Mouse (Mus musculus) limb, embryonic 11.5 days (tissue): ENCODE results near the gene Ston2. TPM values are rescaled to one million over a fixed set of nuclear protein-coding genes. Genes with fewer than 3 reads are reported as not detected.

ENCODE experiments used
- ATAC-seq: fragments of 200-750 bp; cut with Nextera tagmentation; 2 replicates; pipeline ENCODE4 v1.8.0; 2017; ENCODE audit warnings: low read depth; ENCODE audit not compliant: insufficient number of reproducible peaks, low FRiP score, low TSS enrichment
- DNase-seq: peaks from one replicate; pipeline ENCODE4 v3.0.0-alpha.2; 2015; ENCODE audit warnings: low spot score
- H3K27ac ChIP-seq: fragments of 300-500 bp; sonication (generic); replicated peaks from 2 replicates; pipeline ENCODE4 v1.5.1; 2014; ENCODE audit warnings: low read depth, mild to moderate bottlenecking, low read length
- H3K27me3 ChIP-seq: fragments of 300-500 bp; sonication (generic); 2 replicates; pipeline ENCODE4 v1.6.1; 2014; ENCODE audit warnings: mild to moderate bottlenecking, low read length, mixed read lengths; ENCODE audit not compliant: control insufficient read depth, insufficient read depth
- H3K36me3 ChIP-seq: fragments of 300-500 bp; sonication (generic); 2 replicates; pipeline ENCODE4 v1.6.1; 2014; ENCODE audit warnings: mild to moderate bottlenecking, low read length, moderate library complexity, mixed read lengths; ENCODE audit not compliant: control insufficient read depth, insufficient read depth
- H3K4me1 ChIP-seq: fragments of 300-500 bp; sonication (generic); 2 replicates; pipeline ENCODE4 v1.6.1; 2014; ENCODE audit warnings: low read length, mixed read lengths; ENCODE audit not compliant: control insufficient read depth, insufficient read depth
- H3K4me2 ChIP-seq: fragments of 300-500 bp; sonication (generic); 2 replicates; pipeline ENCODE4 v1.6.1; 2014; ENCODE audit warnings: low read depth, mild to moderate bottlenecking, moderate library complexity; ENCODE audit not compliant: severe bottlenecking
- H3K4me3 ChIP-seq: fragments of 300-500 bp; sonication (generic); 2 replicates; pipeline ENCODE4 v1.5.1; 2014; ENCODE audit warnings: low read depth, low read length
- H3K9ac ChIP-seq: fragments of 300-500 bp; sonication (generic); 2 replicates; pipeline ENCODE4 v1.6.1; 2014; ENCODE audit warnings: mild to moderate bottlenecking, low read length
- H3K9me3 ChIP-seq: fragments of 300-500 bp; sonication (generic); 2 replicates; pipeline ENCODE4 v1.6.1; 2016; ENCODE audit warnings: low read length; ENCODE audit not compliant: control insufficient read depth
- WGBS: fragments of 180-500 bp; shearing (Covaris S2); extraction: QIAGEN DNeasy Blood & Tissue Kit; methylation state at CpG from one replicate; pipeline ENCODE4 v1.1.7; 2014; 5-methylcytosine and 5-hydroxymethylcytosine counted together
- polyA plus RNA-seq: library from polyadenylated mRNA; unstranded; fragments of >200 nt; fragmentation: Nextera tagmentation; extraction: Ambion mirVana; gene quantifications from 2 replicates; pipeline ENCODE4 v1.2.1, GENCODE M21; 2014

The Ston2 gene
- 6.3 and 6.6 TPM in 2 replicates for polyA plus RNA-seq

DNA sequence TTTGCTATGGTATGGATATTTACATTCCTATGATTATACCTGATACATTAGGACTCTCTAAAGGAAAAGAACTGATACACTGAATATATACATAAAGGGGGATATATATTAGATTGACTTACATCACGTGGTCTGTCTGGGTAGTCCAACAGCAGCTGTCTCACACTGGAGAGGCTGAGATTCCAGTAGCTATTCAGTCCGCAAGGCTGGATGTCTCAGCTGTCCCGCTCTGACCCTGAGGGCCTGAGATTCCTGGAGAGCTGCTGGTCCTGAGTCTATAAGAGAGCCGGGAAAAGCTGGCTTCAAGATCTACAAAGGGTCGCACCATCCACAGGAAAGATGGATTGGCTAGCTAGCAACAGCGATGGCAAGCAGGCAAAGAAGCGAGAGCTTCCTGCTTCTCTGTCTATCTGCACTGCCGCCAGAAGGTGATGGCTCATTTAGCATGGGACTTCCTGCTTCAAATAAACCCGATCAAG is at the start of gene Ston2:
Ston2 (minus strand) TSS at position 429 of the 479 bp plus-strand sequence.
- H3K9me3 ChIP-seq = no peaks in the 10 kb centered on the region
- H3K4me3 ChIP-seq = no peak within 1 kb of the TSS
- no peak within 1 kb of the TSS for H3K27ac ChIP-seq
- DNase-seq = no peak
- H3K4me1 ChIP-seq = peaks cover 6% of the 10 kb centered on the region
- H3K27me3 ChIP-seq = no peaks in the 10 kb centered on the region
- H3K4me2 ChIP-seq = no peak within 1 kb of the TSS
- H3K36me3 ChIP-seq = no peaks in the 10 kb centered on the region
- 75% methylated on average over 9 of the region's 9 CpGs for WGBS
- H3K9ac ChIP-seq = no peak within 1 kb of the TSS
- no peak; the same call in 1 of the 2 replicates for ATAC-seq

DNA sequence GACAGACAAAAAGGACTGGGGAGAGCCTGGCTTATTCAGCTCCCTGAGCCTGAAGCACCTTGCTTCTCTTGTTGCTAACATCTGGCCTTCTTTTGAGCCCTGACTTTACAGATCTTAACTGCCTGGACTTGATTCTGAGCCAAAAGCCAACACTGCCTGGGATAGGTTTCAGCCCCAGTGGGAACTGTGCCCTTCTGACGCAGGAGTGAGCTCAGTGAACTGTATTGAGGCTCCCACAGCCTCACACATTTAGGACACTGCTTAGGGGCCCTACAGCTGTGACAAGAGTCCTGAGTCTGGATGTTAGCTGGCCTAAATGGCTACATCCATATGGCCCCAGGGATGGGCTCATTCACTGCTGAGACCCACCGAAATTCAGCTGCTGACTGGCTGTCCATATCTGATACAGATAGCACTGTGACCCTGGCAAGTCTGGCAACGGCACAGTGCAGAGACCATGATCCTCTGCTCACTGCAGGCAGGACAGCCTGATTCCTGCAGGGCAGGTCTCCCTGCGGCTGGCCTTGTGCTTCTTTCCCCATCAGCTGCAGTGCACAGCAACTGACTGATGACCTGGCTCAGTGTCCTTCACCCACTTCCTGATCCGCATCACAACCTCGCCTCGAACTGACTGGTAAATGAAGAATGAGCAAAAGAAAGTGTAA is 49.3 kb upstream of the Ston2 start:
- Histone ChIP-seq H3K4me3 (no peak overlapping the region), H3K9ac (no peak overlapping the region), H3K4me1 (no peaks in the 10 kb centered on the region), H3K27me3 (no peaks in the 10 kb centered on the region), H3K4me2 (no peak overlapping the region), H3K36me3 (peaks cover 21% of the 10 kb centered on the region), H3K9me3 (no peaks in the 10 kb centered on the region), H3K27ac (no peak overlapping the region)
- DNase-seq (no peak), ATAC-seq (no peak)
- WGBS = 92% methylated on average over 7 of the region's 7 CpGs

- peaks cover 11% of the 10 kb centered on the region for H3K36me3 ChIP-seq
- no peak overlapping the region for H3K9ac ChIP-seq
- no peak overlapping the region for H3K4me2 ChIP-seq
- no peaks in the 10 kb centered on the region for H3K27me3 ChIP-seq
- WGBS = 49% methylated on average over 5 of the region's 5 CpGs
- H3K27ac ChIP-seq = no peak overlapping the region
- ATAC-seq = no peak
- H3K9me3 ChIP-seq = no peaks in the 10 kb centered on the region
- H3K4me3 ChIP-seq = no peak overlapping the region
- H3K4me1 ChIP-seq = no peaks in the 10 kb centered on the region
- DNase-seq = no peak
Measured at GRCm38 (mm10) chr12:91833939-91834333, 45.7 kb upstream of the Ston2 start.

- H3K36me3 ChIP-seq = peaks cover 8% of the 10 kb centered on the region
- WGBS = 93% methylated on average over 3 of the region's 3 CpGs
Measured at GRCm38 (mm10) chr12:91833237-91833938, 45.2 kb upstream of the Ston2 start.

DNA sequence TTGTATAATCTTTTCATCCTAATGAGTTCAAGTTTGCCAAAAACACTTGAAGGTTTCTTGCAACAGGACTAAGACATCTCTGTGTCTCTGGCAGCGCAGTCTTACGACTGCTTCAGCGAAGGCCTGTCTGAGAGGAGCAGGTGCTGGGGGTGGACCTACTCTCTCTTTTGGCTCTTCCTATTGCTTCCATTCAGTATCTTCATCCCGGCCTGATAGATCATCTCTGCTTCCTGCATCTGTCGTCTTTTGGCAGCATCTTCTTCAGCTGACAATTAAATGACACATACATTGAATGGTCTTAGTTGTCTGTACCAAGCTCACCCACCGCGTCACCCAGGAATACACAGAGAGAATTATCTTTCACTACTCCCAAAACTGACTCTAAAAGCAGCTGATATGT is 43.2 kb upstream of the Ston2 start:
- Histone ChIP-seq H3K4me1 (no peaks in the 10 kb centered on the region), H3K4me3 (no peak overlapping the region), H3K9ac (no peak overlapping the region), H3K27me3 (no peaks in the 10 kb centered on the region), H3K27ac (no peak overlapping the region), H3K36me3 (peaks cover 8% of the 10 kb centered on the region), H3K4me2 (no peak overlapping the region), H3K9me3 (no peaks in the 10 kb centered on the region)
- DNase-seq = no peak
- WGBS = 94% methylated on average over 7 of the region's 7 CpGs
- no peak for ATAC-seq

More at GRCm38 (mm10) chr12:91833237-91833938, 45.2 kb upstream of the Ston2 start:
- H3K9ac ChIP-seq = no peak overlapping the region
- ATAC-seq (no peak), DNase-seq (no peak)
- no peak overlapping the region for H3K4me2 ChIP-seq
- no peaks in the 10 kb centered on the region for H3K9me3 ChIP-seq
- no peak overlapping the region for H3K4me3 ChIP-seq
- no peak overlapping the region for H3K27ac ChIP-seq
- no peaks in the 10 kb centered on the region for H3K4me1 ChIP-seq
- no peaks in the 10 kb centered on the region for H3K27me3 ChIP-seq

DNA sequence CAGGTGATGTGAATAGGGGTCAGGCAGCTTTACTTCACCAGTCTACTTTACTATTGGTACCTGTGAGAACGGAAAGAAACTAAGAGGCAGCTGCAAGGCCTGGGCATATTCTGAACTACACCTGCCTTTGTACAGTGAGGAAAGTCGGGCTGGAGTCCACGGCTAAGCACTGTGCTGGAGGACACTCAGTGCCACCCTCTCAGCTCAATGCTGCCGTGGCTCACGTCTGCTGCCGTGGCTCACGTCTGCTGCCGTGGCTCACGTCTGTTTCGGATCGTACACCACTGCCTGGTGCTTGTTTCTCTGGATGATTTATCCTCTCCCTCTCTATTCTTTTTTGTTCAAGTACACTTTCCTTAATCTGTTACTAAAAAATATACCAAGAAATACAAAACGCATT is 32.3 kb upstream of the Ston2 start:
- DNase-seq (no peak), ATAC-seq (no peak)
- no peak overlapping the region for H3K4me3 ChIP-seq
- H3K27ac ChIP-seq = no peak overlapping the region
- H3K27me3 ChIP-seq = no peaks in the 10 kb centered on the region
- WGBS = 93% methylated on average over 12 of the region's 12 CpGs
- H3K4me2 ChIP-seq = no peak overlapping the region
- H3K9ac ChIP-seq = no peak overlapping the region
- no peaks in the 10 kb centered on the region for H3K4me1 ChIP-seq
- H3K9me3 ChIP-seq = no peaks in the 10 kb centered on the region
- H3K36me3 ChIP-seq = peaks cover 12% of the 10 kb centered on the region

GRCm38 (mm10) chr12:91818726-91819125 is 30.5 kb upstream of the Ston2 start:
- peaks cover 13% of the 10 kb centered on the region for H3K36me3 ChIP-seq
- no peak overlapping the region for H3K27ac ChIP-seq
- no peaks in the 10 kb centered on the region for H3K27me3 ChIP-seq
- WGBS = 89% methylated on average over 4 of the region's 4 CpGs
- no peak overlapping the region for H3K4me2 ChIP-seq
- H3K9me3 ChIP-seq = no peaks in the 10 kb centered on the region
- H3K9ac ChIP-seq = no peak overlapping the region
- ATAC-seq (no peak), DNase-seq (no peak)
- H3K4me3 ChIP-seq = no peak overlapping the region
- no peaks in the 10 kb centered on the region for H3K4me1 ChIP-seq

GRCm38 (mm10) chr12:91815990-91816389 is 27.8 kb upstream of the Ston2 start:
- Histone ChIP-seq H3K9me3 (no peaks in the 10 kb centered on the region), H3K27ac (no peak overlapping the region), H3K9ac (no peak overlapping the region), H3K4me2 (no peak overlapping the region), H3K27me3 (no peaks in the 10 kb centered on the region), H3K4me1 (no peaks in the 10 kb centered on the region), H3K4me3 (no peak overlapping the region), H3K36me3 (peaks cover 10% of the 10 kb centered on the region)
- 32% methylated on average over 10 of the region's 10 CpGs for WGBS
- DNase-seq = peak; percentile 76
- peak; percentile 29; the same call in 1 of the 2 replicates for ATAC-seq
